Mouse (Mus musculus): ENCODE data around the gene Ciapin1.

DNA sequence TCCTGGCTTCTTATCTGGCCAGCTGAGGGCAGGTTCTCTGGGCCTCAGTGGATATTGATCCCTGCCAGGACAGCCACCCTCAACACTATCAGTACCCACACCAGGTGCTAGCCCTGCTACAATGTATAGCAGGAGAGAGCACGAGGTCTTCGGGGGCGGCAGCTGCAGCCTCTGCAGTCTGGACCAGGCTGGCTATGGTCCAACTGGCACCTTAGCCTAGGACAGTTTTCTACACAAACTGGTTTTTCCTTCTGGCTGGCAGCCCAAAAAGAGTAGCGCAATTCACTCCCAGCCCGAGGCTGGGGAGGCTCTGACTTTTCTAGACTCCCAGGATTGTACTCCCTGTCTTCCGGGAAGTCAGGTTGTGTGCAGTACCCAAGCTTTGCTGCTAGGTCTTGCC, 67.2 kb downstream of the Ciapin1 start:
- TF ChIP-seq GATA1 (IDR thresholded peaks at IDR 0.05; ENCODE audit: borderline replicate concordance, low read length) (no peak), FLI1 (IDR thresholded peaks at IDR 0.05; ENCODE audit: low read length) (no peak)

Data from megakaryocyte, embryonic 14.5 days (primary cell).